Mouse (Mus musculus) liver, embryonic 11.5 days (tissue): Measurements from ENCODE around the gene Olfr380. TPM values are rescaled to one million over a fixed set of nuclear protein-coding genes. Genes with fewer than 3 reads are reported as not detected.

ENCODE experiments used
- ATAC-seq: fragments of 200-750 bp; cut with Nextera tagmentation; replicated peaks from 2 replicates; pipeline ENCODE4 v1.8.0; 2017; ENCODE audit warnings: moderate number of reproducible peaks, mild to moderate bottlenecking, moderate TSS enrichment, moderate library complexity; ENCODE audit not compliant: low FRiP score
- DNase-seq: peaks from one replicate; pipeline ENCODE4 v3.0.0-alpha.2; 2017; ENCODE audit warnings: low spot score
- H3K27ac ChIP-seq: fragments of 300-500 bp; sonication (generic); 2 replicates; pipeline ENCODE4 v1.5.1; 2014; ENCODE audit warnings: mild to moderate bottlenecking, low read depth, low read length, control low read depth
- H3K27me3 ChIP-seq: fragments of 300-500 bp; sonication (generic); replicated peaks from 2 replicates; pipeline ENCODE4 v1.6.1; 2014; ENCODE audit warnings: low read length, mixed read lengths; ENCODE audit not compliant: control insufficient read depth, insufficient read depth
- H3K36me3 ChIP-seq: fragments of 300-500 bp; sonication (generic); 2 replicates; pipeline ENCODE4 v1.6.1; 2014; ENCODE audit warnings: mild to moderate bottlenecking, low read length, moderate library complexity, mixed read lengths; ENCODE audit not compliant: control insufficient read depth, insufficient read depth
- H3K4me1 ChIP-seq: fragments of 300-500 bp; sonication (generic); replicated peaks from 2 replicates; pipeline ENCODE4 v1.6.1; 2014; ENCODE audit warnings: low read length, mixed read lengths; ENCODE audit not compliant: control insufficient read depth, insufficient read depth
- H3K4me2 ChIP-seq: fragments of 300-500 bp; sonication (generic); 2 replicates; pipeline ENCODE4 v1.6.1; 2014; ENCODE audit warnings: mild to moderate bottlenecking, control low read depth, moderate library complexity
- H3K4me3 ChIP-seq: fragments of 300-500 bp; sonication (generic); 2 replicates; pipeline ENCODE4 v1.5.1; 2014; ENCODE audit warnings: low read depth, low read length, control low read depth
- H3K9ac ChIP-seq: fragments of 300-500 bp; sonication (generic); 2 replicates; pipeline ENCODE4 v1.6.1; 2014; ENCODE audit warnings: low read depth, low read length, control low read depth
- H3K9me3 ChIP-seq: fragments of 300-500 bp; sonication (generic); 2 replicates; pipeline ENCODE4 v1.6.1; 2016; ENCODE audit warnings: low read length, inconsistent platforms, mixed read lengths; ENCODE audit not compliant: control insufficient read depth
- WGBS: fragments of 180-500 bp; shearing (Covaris S2); extraction: QIAGEN DNeasy Blood & Tissue Kit; methylation state at CpG from one replicate; pipeline ENCODE4 v1.1.7; 2014; 5-methylcytosine and 5-hydroxymethylcytosine counted together
- polyA plus RNA-seq: library from polyadenylated mRNA; unstranded; fragments of >200 nt; fragmentation: Nextera tagmentation; extraction: Ambion mirVana; gene quantifications from 2 replicates; pipeline ENCODE4 v1.2.1, GENCODE M21; 2014

Gene Olfr380
- polyA plus RNA-seq, result not detected in 2 replicates

GRCm38 (mm10) chr11:73457408-73457807, at the start of gene Olfr380:
TSS of gene Olfr380 (minus strand) at chr11:73457508.
- no peak for ATAC-seq
- Histone ChIP-seq H3K27me3 (no peaks in the 10 kb centered on the region), H3K4me2 (no peak within 1 kb of the TSS), H3K36me3 (no peaks in the 10 kb centered on the region), H3K27ac (no peak within 1 kb of the TSS), H3K9me3 (no peaks in the 10 kb centered on the region), H3K9ac (no peak within 1 kb of the TSS), H3K4me1 (no peaks in the 10 kb centered on the region), H3K4me3 (no peak within 1 kb of the TSS)
- DNase-seq, result no peak
- 96% methylated on average over 1 of the region's 1 CpGs for WGBS

GRCm38 (mm10) chr11:73491503-73491902, 34.2 kb upstream of the Olfr380 start, which contains the start of gene Olfr381:
TSS of gene Olfr381 (minus strand) at chr11:73491603.
- ATAC-seq (no peak), DNase-seq (no peak)
- Histone ChIP-seq H3K9me3 (no peaks in the 10 kb centered on the region), H3K27me3 (no peaks in the 10 kb centered on the region), H3K9ac (no peak within 1 kb of the TSS), H3K4me3 (no peak within 1 kb of the TSS), H3K36me3 (no peaks in the 10 kb centered on the region), H3K4me1 (no peaks in the 10 kb centered on the region), H3K4me2 (no peak within 1 kb of the TSS), H3K27ac (no peak within 1 kb of the TSS)

- no peak for ATAC-seq
- 91% methylated on average over 1 of the region's 1 CpGs for WGBS
- Histone ChIP-seq H3K27me3 (no peaks in the 10 kb centered on the region), H3K4me1 (no peaks in the 10 kb centered on the region), H3K4me3 (no peak within 1 kb of the TSS), H3K9ac (no peak within 1 kb of the TSS), H3K27ac (no peak within 1 kb of the TSS), H3K9me3 (no peaks in the 10 kb centered on the region; the same call in 1 of the 2 replicates), H3K36me3 (no peaks in the 10 kb centered on the region), H3K4me2 (no peak within 1 kb of the TSS)
- no peak for DNase-seq
These were observed 28.9 kb downstream of the Olfr380 start, which contains the start of gene Olfr378 for GRCm38 (mm10) chr11:73428377-73428776. TSS of gene Olfr378 (minus strand) at chr11:73428477.

Other genes with a start within 250 kb of the Olfr380 start
- gene Trpv1, start 223.2 kb downstream of the Olfr380 start, polyA plus RNA-seq, result not detected in 2 replicates
- gene Trpv3, start 190.1 kb downstream of the Olfr380 start, polyA plus RNA-seq, result 0.04 TPM in 1 of 2 replicates, not detected in the other
- gene Aspa, start 127.9 kb downstream of the Olfr380 start, polyA plus RNA-seq, result 0.82 and 2.1 TPM in 2 replicates
- not detected in 2 replicates for gene Gm49340, start 127.8 kb downstream of the Olfr380 start, polyA plus RNA-seq
- gene Spata22, start 127.8 kb downstream of the Olfr380 start, polyA plus RNA-seq, result 0.32 TPM in 1 of 2 replicates, not detected in the other
- gene Olfr20, start 106.7 kb downstream of the Olfr380 start, polyA plus RNA-seq, result 0.16 TPM in 1 of 2 replicates, not detected in the other
- gene Olfr376, start 86.3 kb downstream of the Olfr380 start, polyA plus RNA-seq, result not detected in 2 replicates
- not detected in 2 replicates for gene Olfr1, start 57.9 kb downstream of the Olfr380 start, polyA plus RNA-seq
- not detected in 2 replicates for gene Olfr378, start 29.0 kb downstream of the Olfr380 start, polyA plus RNA-seq
- not detected in 2 replicates for gene Olfr381, start 34.1 kb upstream of the Olfr380 start, polyA plus RNA-seq
- not detected in 2 replicates for gene Olfr382, start 59.7 kb upstream of the Olfr380 start, polyA plus RNA-seq
- not detected in 2 replicates for gene Olfr385, start 135.5 kb upstream of the Olfr380 start, polyA plus RNA-seq
- gene Olfr384, start 141.1 kb upstream of the Olfr380 start, polyA plus RNA-seq, result not detected in 2 replicates
- gene Zfp735, start 231.3 kb upstream of the Olfr380 start, polyA plus RNA-seq, result not detected in 2 replicates